Mouse (Mus musculus): ENCODE measurements around the gene Ipo4. TPM values are rescaled to one million over a fixed set of nuclear protein-coding genes. Genes with fewer than 3 reads are reported as not detected.

Ipo4 gene
- polyA plus RNA-seq, 1 experiment from 2014 or later: 104 TPM

GRCm38 (mm10) chr14:55586149-55586548, 49.6 kb downstream of the Ipo4 start:
- Histone ChIP-seq H3K27me3 (ENCODE audit: control insufficient read depth, insufficient read depth, low read length) (no peaks in the 10 kb centered on the region), H3K9ac (ENCODE audit: low read length) (no peak overlapping the region), H3K27ac (ENCODE audit: low read depth, low read length) (no peak overlapping the region), H3K36me3 (ENCODE audit: control insufficient read depth, insufficient read depth, low read length) (no peaks in the 10 kb centered on the region), H3K4me1 (ENCODE audit: control insufficient read depth, insufficient read depth, low read length) (peaks cover 8% of the 10 kb centered on the region; the same call in 1 of the 2 replicates), H3K9me3 (ENCODE audit: control insufficient read depth, low read length) (no peaks in the 10 kb centered on the region), H3K4me3 (ENCODE audit: low read depth, low read length) (no peak overlapping the region), H3K4me2 (ENCODE audit: low read depth) (no peak overlapping the region)
- 81% methylated on average over 2 of the region's 2 CpGs for WGBS
- DNase-seq (ENCODE audit: low spot score) (no peak), ATAC-seq (ENCODE audit: insufficient read depth, low FRiP score, low TSS enrichment) (no peak)

GRCm38 (mm10) chr14:55585566-55585960, 50.2 kb downstream of the Ipo4 start:
- no peak for ATAC-seq (ENCODE audit: insufficient read depth, low FRiP score, low TSS enrichment)
- Histone ChIP-seq H3K27me3 (ENCODE audit: control insufficient read depth, insufficient read depth, low read length) (no peaks in the 10 kb centered on the region), H3K4me1 (ENCODE audit: control insufficient read depth, insufficient read depth, low read length) (peaks cover 8% of the 10 kb centered on the region; the same call in 1 of the 2 replicates), H3K36me3 (ENCODE audit: control insufficient read depth, insufficient read depth, low read length) (no peaks in the 10 kb centered on the region), H3K4me3 (ENCODE audit: low read depth, low read length) (no peak overlapping the region), H3K27ac (ENCODE audit: low read depth, low read length) (no peak overlapping the region), H3K4me2 (ENCODE audit: low read depth) (no peak overlapping the region), H3K9ac (ENCODE audit: low read length) (no peak overlapping the region), H3K9me3 (ENCODE audit: control insufficient read depth, low read length) (no peaks in the 10 kb centered on the region)
- no peak for DNase-seq (ENCODE audit: low spot score)
- WGBS: 65% methylated on average over 6 of the region's 6 CpGs

GRCm38 (mm10) chr14:55584702-55585565, 50.8 kb downstream of the Ipo4 start, which contains the start of gene Emc9:
Emc9 (minus strand) TSS chr14:55585302.
- Histone ChIP-seq H3K36me3 (ENCODE audit: control insufficient read depth, insufficient read depth, low read length) (no peaks in the 10 kb centered on the region), H3K4me3 (ENCODE audit: low read depth, low read length) (peak within 1 kb of the TSS; percentile 45), H3K9me3 (ENCODE audit: control insufficient read depth, low read length) (no peaks in the 10 kb centered on the region), H3K27me3 (ENCODE audit: control insufficient read depth, insufficient read depth, low read length) (no peaks in the 10 kb centered on the region), H3K27ac (ENCODE audit: low read depth, low read length) (0 out of 2 replicates have a peak within 1 kb of the TSS, but pooled peaks have one; percentile 17), H3K4me2 (ENCODE audit: low read depth) (peak within 1 kb of the TSS; percentile 76), H3K4me1 (ENCODE audit: control insufficient read depth, insufficient read depth, low read length) (peaks cover 8% of the 10 kb centered on the region; the same call in 1 of the 2 replicates), H3K9ac (ENCODE audit: low read length) (peak within 1 kb of the TSS; percentile 54)
- WGBS: 2% methylated on average over 43 of the region's 43 CpGs
- DNase-seq (ENCODE audit: low spot score) (peak; percentile 48), ATAC-seq (ENCODE audit: insufficient read depth, low FRiP score, low TSS enrichment) (peak; percentile 67; the same call in 1 of the 2 replicates)

- H3K4me3 ChIP-seq (ENCODE audit: low read depth, low read length): peak overlapping the region; percentile 45
- H3K27ac ChIP-seq (ENCODE audit: low read depth, low read length): no peak overlapping the region
- no peak overlapping the region for H3K9ac ChIP-seq (ENCODE audit: low read length)
- ATAC-seq (ENCODE audit: insufficient read depth, low FRiP score, low TSS enrichment) (no peak), DNase-seq (ENCODE audit: low spot score) (no peak)
- 34% methylated on average over 5 of the region's 5 CpGs for WGBS
- H3K4me2 ChIP-seq (ENCODE audit: low read depth): peak overlapping the region; percentile 76
- no peaks in the 10 kb centered on the region for H3K27me3 ChIP-seq (ENCODE audit: control insufficient read depth, insufficient read depth, low read length)
- H3K4me1 ChIP-seq (ENCODE audit: control insufficient read depth, insufficient read depth, low read length): peaks cover 10% of the 10 kb centered on the region; the same call in 1 of the 2 replicates
- H3K36me3 ChIP-seq (ENCODE audit: control insufficient read depth, insufficient read depth, low read length): no peaks in the 10 kb centered on the region
- no peaks in the 10 kb centered on the region for H3K9me3 ChIP-seq (ENCODE audit: control insufficient read depth, low read length)
These were observed 51.5 kb downstream of the Ipo4 start for GRCm38 (mm10) chr14:55584303-55584701.

GRCm38 (mm10) chr14:55581981-55582681, 53.6 kb downstream of the Ipo4 start:
- no peak overlapping the region for H3K4me2 ChIP-seq (ENCODE audit: low read depth)
- H3K27me3 ChIP-seq (ENCODE audit: control insufficient read depth, insufficient read depth, low read length): no peaks in the 10 kb centered on the region
- no peaks in the 10 kb centered on the region for H3K9me3 ChIP-seq (ENCODE audit: control insufficient read depth, low read length)
- H3K27ac ChIP-seq (ENCODE audit: low read depth, low read length): no peak overlapping the region
- ATAC-seq (ENCODE audit: insufficient read depth, low FRiP score, low TSS enrichment) (no peak), DNase-seq (ENCODE audit: low spot score) (no peak)
- H3K9ac ChIP-seq (ENCODE audit: low read length): no peak overlapping the region
- WGBS: 79% methylated on average over 9 of the region's 9 CpGs
- peaks cover 16% of the 10 kb centered on the region for H3K4me1 ChIP-seq (ENCODE audit: control insufficient read depth, insufficient read depth, low read length)
- no peaks in the 10 kb centered on the region for H3K36me3 ChIP-seq (ENCODE audit: control insufficient read depth, insufficient read depth, low read length)
- no peak overlapping the region for H3K4me3 ChIP-seq (ENCODE audit: low read depth, low read length)

- Histone ChIP-seq H3K27ac (ENCODE audit: low read depth, low read length) (no peak overlapping the region), H3K4me3 (ENCODE audit: low read depth, low read length) (no peak overlapping the region), H3K27me3 (ENCODE audit: control insufficient read depth, insufficient read depth, low read length) (no peaks in the 10 kb centered on the region), H3K9me3 (ENCODE audit: control insufficient read depth, low read length) (no peaks in the 10 kb centered on the region), H3K4me2 (ENCODE audit: low read depth) (no peak overlapping the region), H3K4me1 (ENCODE audit: control insufficient read depth, insufficient read depth, low read length) (peaks cover 16% of the 10 kb centered on the region), H3K9ac (ENCODE audit: low read length) (no peak overlapping the region), H3K36me3 (ENCODE audit: control insufficient read depth, insufficient read depth, low read length) (no peaks in the 10 kb centered on the region)
- DNase-seq (ENCODE audit: low spot score) (no peak), ATAC-seq (ENCODE audit: insufficient read depth, low FRiP score, low TSS enrichment) (no peak)
- 95% methylated on average over 16 of the region's 16 CpGs for WGBS
These were observed 55.0 kb downstream of the Ipo4 start for GRCm38 (mm10) chr14:55580731-55581130.

- WGBS: 85% methylated on average over 23 of the region's 23 CpGs
- Histone ChIP-seq H3K27me3 (ENCODE audit: control insufficient read depth, insufficient read depth, low read length) (no peaks in the 10 kb centered on the region), H3K4me2 (ENCODE audit: low read depth) (no peak overlapping the region), H3K9ac (ENCODE audit: low read length) (no peak overlapping the region), H3K4me1 (ENCODE audit: control insufficient read depth, insufficient read depth, low read length) (peaks cover 13% of the 10 kb centered on the region), H3K36me3 (ENCODE audit: control insufficient read depth, insufficient read depth, low read length) (no peaks in the 10 kb centered on the region), H3K27ac (ENCODE audit: low read depth, low read length) (no peak overlapping the region), H3K4me3 (ENCODE audit: low read depth, low read length) (no peak overlapping the region), H3K9me3 (ENCODE audit: control insufficient read depth, low read length) (no peaks in the 10 kb centered on the region)
- DNase-seq (ENCODE audit: low spot score) (no peak), ATAC-seq (ENCODE audit: insufficient read depth, low FRiP score, low TSS enrichment) (no peak)
These were observed 56.0 kb downstream of the Ipo4 start for GRCm38 (mm10) chr14:55579511-55580496.

- Histone ChIP-seq H3K27me3 (ENCODE audit: control insufficient read depth, insufficient read depth, low read length) (no peaks in the 10 kb centered on the region), H3K4me1 (ENCODE audit: control insufficient read depth, insufficient read depth, low read length) (peaks cover 8% of the 10 kb centered on the region; the same call in 1 of the 2 replicates), H3K9ac (ENCODE audit: low read length) (peak overlapping the region; percentile 88), H3K4me2 (ENCODE audit: low read depth) (peak overlapping the region; percentile 89), H3K9me3 (ENCODE audit: control insufficient read depth, low read length) (no peaks in the 10 kb centered on the region), H3K36me3 (ENCODE audit: control insufficient read depth, insufficient read depth, low read length) (no peaks in the 10 kb centered on the region), H3K27ac (ENCODE audit: low read depth, low read length) (peak overlapping the region; percentile 36), H3K4me3 (ENCODE audit: low read depth, low read length) (peak overlapping the region; percentile 68)
- ATAC-seq (ENCODE audit: insufficient read depth, low FRiP score, low TSS enrichment) (0 out of 2 replicates have a peak, but pooled peaks have one; percentile 15), DNase-seq (ENCODE audit: low spot score) (no peak)
- WGBS: 39% methylated on average over 6 of the region's 6 CpGs
These were observed 57.0 kb downstream of the Ipo4 start for GRCm38 (mm10) chr14:55578668-55579269.
